Mouse (Mus musculus) myocyte (in vitro differentiated cells): Measurements from ENCODE around the gene Ino80b.

Experiments
- CEBPB ChIP-seq: IDR thresholded peaks from 2 replicates; pipeline ENCODE4 v1.6.1; 2011; ENCODE audit warnings: mild to moderate bottlenecking, moderate library complexity; ENCODE audit not compliant: poor library complexity, insufficient read depth, severe bottlenecking
- MAX ChIP-seq: IDR thresholded peaks from one replicate; pipeline ENCODE4 v1.6.1; 2011; ENCODE audit warnings: low read depth, mild to moderate bottlenecking, control low read depth
- MYOD1 ChIP-seq, 3 experiments: IDR thresholded peaks; one replicate each; pipeline ENCODE4 v1.6.1; 2011; ENCODE audit warnings: control low read depth in 2 of 3, low read depth in 2 of 3, mild to moderate bottlenecking in 2 of 3, moderate library complexity in 1 of 3; ENCODE audit not compliant: insufficient read length in 2 of 3, control insufficient read depth in 1 of 3
- MYOG ChIP-seq, 3 experiments: IDR thresholded peaks; one replicate each; pipeline ENCODE4 v1.6.1; 2011; ENCODE audit warnings: control low read depth in 2 of 3, low read depth in 2 of 3, mild to moderate bottlenecking in 2 of 3; ENCODE audit not compliant: insufficient read length in 2 of 3, control insufficient read depth in 1 of 3, insufficient read depth in 1 of 3
- POLR2A ChIP-seq: IDR thresholded peaks from one replicate; pipeline ENCODE4 v1.6.1; 2011; ENCODE audit warnings: low read depth, mild to moderate bottlenecking, control low read depth, moderate library complexity; ENCODE audit not compliant: insufficient read length
- POLR2AphosphoS2 ChIP-seq: IDR thresholded peaks from one replicate; pipeline ENCODE4 v1.6.1; 2011; ENCODE audit warnings: low read depth, control low read depth; ENCODE audit not compliant: insufficient read length
- SRF ChIP-seq: IDR thresholded peaks from one replicate; pipeline ENCODE4 v1.6.1; 2011; ENCODE audit warnings: low read depth; ENCODE audit not compliant: control insufficient read depth, insufficient read length
- TCF12 ChIP-seq: IDR thresholded peaks from one replicate; pipeline ENCODE4 v1.6.1; 2011; ENCODE audit warnings: mild to moderate bottlenecking, control low read depth; ENCODE audit not compliant: poor library complexity, insufficient read depth, severe bottlenecking
- TCF3 ChIP-seq: IDR thresholded peaks from one replicate; pipeline ENCODE4 v1.6.1; 2011; ENCODE audit warnings: low read depth, control low read depth; ENCODE audit not compliant: insufficient read length
- USF1 ChIP-seq: IDR thresholded peaks from one replicate; pipeline ENCODE4 v1.6.1; 2011; ENCODE audit warnings: low read depth, mild to moderate bottlenecking, control low read depth, moderate library complexity

- TF ChIP-seq MYOD1 (IDR thresholded peaks at IDR 0.05; ENCODE audit: control insufficient read depth in 1 of 3, insufficient read length in 2 of 3, low read depth in 2 of 3) (no peak), POLR2A (no peak), USF1 (no peak), SRF (no peak), MYOG (IDR thresholded peaks at IDR 0.05; ENCODE audit: control insufficient read depth in 1 of 3, insufficient read depth in 1 of 3, insufficient read length in 2 of 3, low read depth in 2 of 3) (no peak), MAX (no peak), TCF12 (no peak), POLR2AphosphoS2 (no peak), TCF3 (no peak), CEBPB (no peak)
Observed at GRCm38 (mm10) chr6:83117165-83117438, 8.1 kb downstream of the Ino80b start.
